Mouse (Mus musculus) hematopoietic stem cell, adult 5-6 weeks (primary cell): ENCODE results near the gene Zfp563. TPM values are rescaled to one million over a fixed set of nuclear protein-coding genes. Genes with fewer than 3 reads are reported as not detected.

Source experiments
- ATAC-seq, 2 experiments: fragments of 125-278 bp in 1 of 2; replicated peaks in 1 of 2; 2 replicates each; pipeline ENCODE4 v1.8.0; 2016 to 2017; ENCODE audit warnings: inconsistent platforms in 2 of 2, mild to moderate bottlenecking in 2 of 2, moderate number of reproducible peaks in 2 of 2, low read depth in 1 of 2, moderate TSS enrichment in 1 of 2; ENCODE audit not compliant: low FRiP score in 2 of 2, poor library complexity in 2 of 2, severe bottlenecking in 2 of 2, insufficient read depth in 1 of 2, low TSS enrichment in 1 of 2
- total RNA-seq: library from RNA; stranded (forward); fragments of 172-1452, 232-1000 nt; gene quantifications from 2 replicates; pipeline ENCODE4 v1.2.3, GENCODE M21; 2017

Gene Zfp563
- total RNA-seq = 6.4 and 6.9 TPM in 2 replicates

DNA sequence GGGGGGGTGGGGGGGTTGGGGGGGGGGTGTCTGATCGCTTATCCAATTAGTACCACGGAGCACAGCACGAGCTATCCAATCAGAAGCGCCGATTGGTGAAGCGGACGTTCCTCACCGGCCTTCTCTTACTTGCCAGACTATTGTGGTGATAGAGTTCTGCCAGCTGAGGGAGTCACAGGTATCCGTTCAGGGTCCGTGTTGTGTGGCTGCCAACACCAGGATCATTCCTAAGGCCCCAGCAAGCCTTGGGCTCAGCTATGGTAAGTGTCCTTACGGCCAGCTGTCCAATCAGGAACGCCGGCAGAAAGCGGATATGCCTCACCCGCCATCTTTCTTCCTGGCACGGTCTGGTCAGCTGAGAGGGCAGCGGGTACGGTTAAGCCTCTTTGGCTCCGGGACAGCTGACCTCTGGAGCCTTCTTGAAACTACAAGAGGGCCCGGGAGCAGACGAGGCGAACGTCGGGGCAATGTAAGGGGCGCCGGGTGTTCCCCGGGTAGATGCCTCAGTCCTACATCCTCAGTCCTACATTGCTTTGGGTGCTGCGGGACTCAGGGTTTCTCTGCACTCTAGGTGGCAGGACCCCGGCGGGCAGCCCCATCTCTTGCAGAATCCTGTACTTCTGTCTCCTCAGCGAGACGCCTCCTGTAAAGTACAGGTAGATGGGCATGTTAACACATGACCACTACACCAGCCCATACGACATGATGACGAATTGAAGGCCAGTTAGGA, at the start of gene Zfp563:
Gene Zfp563 (plus strand): TSS at position 91 of the 730 bp plus-strand sequence.
- peak; percentile 88 to 92 for ATAC-seq

DNA sequence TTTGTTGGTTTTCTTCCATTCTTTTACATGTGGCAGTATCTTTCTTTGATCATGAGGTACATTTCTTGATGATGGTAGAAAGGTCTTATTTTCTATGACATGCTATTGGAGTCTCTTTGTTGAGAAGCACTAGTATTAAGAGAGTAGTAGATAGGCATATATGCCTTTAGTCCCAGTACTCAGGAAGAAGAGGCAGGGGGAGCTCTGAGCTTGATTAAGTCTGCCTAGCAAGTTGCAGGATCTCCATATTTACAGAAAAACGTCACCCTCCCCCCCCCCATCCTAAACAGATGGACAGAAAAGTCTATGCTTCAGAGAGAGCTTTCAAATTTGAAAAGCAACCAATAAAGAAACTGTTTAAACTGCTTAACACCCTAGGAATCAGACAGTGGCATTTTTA, 30.3 kb upstream of the Zfp563 start:
- no peak for ATAC-seq

DNA sequence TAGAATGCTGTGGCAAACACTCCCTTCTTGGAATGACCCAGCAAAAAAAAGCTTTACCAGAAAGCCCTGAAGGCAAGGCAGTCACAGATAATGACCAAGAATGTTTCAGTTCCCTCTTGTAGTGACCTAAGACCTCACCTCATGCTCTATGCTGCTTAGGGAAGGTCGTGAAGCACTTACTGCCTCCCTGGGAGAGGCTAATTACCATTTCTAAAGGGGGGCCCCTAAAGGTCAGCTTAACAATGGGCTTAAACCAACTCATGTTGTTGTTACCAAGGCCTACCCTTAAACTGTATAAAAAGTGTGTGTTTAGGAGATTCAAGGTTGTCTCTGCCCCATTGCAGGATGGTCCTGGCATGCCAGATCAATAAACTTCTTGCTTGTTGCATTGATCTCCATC, 26.1 kb upstream of the Zfp563 start:
- ATAC-seq = no peak

DNA sequence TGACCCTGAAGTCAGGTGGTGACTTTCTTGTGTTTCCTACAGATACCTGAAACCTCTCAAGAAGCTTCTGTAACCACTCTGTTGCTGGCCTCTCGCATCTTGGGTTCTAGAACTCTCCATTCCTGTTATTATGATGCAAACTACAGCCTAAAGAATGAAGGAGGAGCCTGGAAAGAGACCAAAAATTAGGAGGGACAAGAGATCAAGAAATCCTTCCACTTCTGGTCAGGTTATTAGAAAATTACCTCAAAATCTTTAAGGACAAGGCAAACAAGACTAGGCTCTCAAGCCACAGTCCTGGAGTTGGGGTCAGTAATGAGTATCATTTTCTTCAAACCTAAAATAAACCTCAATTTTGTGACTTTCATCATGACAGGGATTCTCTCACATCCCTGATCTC, 21.2 kb upstream of the Zfp563 start, which contains the start of gene 4921501E09Rik:
Gene 4921501E09Rik (minus strand): TSS at position 101 of the 400 bp plus-strand sequence.
- ATAC-seq = no peak

DNA sequence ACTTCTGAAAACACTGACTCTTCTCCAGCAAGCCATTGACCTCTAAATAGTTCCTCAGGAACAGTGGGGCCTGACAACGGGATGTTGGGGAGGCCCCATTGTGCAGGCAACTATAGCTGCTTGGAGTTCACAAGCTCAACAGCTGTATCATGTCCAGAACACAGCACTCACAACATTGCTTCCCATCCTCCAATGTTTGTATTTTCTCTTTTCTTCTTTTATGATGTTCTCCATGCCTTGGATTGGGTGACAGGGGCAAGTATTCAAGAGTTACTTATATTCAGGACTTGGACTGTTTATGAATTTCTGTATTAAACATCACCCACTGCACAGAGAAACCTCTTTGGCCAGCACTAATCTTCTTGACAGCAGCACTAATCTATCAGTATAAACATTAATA, 2.5 kb downstream of the Zfp563 start:
- ATAC-seq = no peak

DNA sequence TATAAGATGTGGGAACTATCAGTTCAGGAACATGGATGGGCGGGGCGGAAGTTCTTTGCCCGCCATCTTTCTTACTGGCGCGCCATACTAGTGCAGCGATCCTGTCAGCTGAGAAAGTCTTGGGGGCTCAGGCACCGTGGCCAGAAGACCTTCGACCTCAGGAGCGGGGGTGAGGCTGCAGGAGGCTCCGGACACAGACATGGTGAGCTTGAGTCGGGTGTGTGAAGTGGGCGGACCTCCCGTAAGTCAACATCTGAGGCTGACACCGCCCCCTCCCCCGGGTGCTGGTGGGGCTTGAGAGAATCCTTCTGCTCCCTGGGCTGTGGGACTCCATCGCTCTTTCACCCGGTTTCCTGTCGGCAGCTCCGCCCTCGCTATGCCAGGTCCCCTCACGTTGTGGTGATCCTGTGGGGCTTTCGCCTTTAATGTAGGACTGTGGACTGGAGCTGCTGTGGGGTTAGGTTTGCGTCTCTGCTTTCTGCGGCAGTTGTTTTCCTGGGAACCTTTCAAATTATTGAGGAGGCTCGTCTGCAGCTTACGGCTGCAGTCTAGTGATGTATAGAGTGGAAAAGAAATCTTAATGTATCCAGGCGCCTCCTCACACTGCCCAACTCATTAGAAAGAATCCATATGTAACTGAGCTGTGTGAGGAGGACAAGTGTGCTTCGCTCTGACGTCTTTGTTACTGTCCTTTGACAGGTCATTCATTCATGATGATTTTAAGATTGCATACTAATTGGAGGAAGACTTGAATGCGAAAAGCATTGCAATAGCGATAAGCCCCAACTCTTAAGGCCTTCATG, 3.5 kb downstream of the Zfp563 start:
- ATAC-seq = peak; percentile 53 to 62

DNA sequence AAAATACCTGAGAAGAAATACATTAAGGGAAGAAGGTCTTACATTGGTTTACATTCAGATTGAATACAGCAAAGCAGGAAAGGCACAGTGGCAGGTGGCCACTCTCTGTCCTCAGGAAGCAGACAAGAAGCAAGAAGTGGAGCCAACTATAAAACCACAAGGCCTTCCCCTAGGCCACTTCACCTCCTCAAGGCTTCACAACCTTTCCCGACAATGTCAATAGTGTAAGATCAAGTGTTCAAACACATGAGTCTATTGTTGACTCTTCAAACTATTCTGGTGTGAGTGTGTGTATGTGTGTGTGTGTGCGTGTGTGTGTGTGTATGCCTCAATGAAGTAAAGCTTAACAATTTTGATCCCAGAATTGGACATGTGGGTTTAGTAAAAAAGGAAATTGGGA, 8.3 kb downstream of the Zfp563 start:
- ATAC-seq = no peak

DNA sequence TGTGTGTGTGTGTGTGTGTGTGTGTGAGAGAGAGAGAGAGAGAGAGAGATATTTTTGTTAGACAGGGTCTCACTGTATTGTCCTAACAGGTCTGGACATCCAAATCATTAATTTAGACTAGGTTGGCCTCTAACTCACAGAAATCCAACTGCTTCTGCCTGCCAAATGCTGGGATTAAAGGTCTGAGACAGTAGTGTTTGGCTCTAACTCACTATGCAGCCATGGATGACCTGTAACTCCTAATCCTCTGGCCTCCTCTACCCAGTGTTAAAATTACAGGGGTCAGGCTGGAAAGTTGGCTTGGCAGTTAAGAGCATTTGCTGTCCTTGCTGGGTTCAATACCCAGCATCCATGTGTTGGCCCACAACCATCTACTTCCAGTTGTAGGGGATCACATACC, 35.4 kb downstream of the Zfp563 start:
- ATAC-seq = no peak

DNA sequence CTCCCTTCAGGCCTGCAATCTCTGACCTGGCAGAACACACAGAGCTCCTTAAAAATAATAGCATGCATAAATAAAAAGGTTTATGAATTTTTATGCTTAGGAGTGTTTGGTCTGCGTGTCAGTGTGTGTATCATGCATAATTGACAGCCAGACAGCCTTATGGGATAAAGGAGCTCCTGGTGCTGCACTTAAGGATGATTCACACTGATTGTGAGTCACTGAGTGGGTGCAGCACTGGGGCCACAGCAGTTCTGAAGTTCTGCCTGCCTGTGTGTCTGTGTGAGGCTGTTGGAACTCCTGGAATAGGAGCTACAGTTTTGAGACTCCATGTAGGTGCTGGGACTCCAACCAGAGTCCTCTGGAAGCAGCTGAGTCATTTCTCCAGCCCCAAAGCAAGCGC, 37.1 kb downstream of the Zfp563 start:
- no peak for ATAC-seq

DNA sequence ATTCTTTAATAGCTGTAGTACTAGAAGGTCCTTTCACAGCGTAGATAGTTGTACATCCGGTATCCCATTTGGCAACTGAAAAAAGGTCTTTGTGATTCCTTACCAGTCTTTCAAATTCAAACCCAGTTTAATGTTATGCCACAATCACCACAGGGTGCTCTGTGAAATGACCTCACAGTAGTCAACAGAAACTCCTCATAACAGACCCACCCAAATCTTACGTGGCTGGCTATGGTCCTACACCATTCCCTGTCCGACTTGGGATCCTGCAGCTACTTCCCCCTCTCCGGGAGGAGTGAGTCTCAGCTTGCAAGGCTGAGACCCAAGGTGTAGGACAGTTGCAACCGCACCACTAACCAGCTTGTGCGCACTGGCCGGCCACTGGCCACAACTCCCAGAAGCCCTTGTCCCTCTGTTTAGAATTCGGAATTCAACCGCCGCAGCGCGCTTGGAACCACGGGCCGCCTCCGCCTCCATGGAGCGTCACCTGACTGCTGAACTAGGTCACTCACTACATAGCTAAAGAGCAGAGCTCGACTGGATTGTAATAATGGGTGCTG, 50.2 kb downstream of the Zfp563 start, which contains the start of gene Morc2b:
Gene Morc2b (minus strand): TSS at position 423 of the 560 bp plus-strand sequence.
- ATAC-seq = no peak

Other genes with a start within 250 kb of the Zfp563 start
- gene Zfp870, start 197.7 kb upstream of the Zfp563 start, total RNA-seq = 6.6 and 7.0 TPM in 2 replicates
- gene Cyp4f14, start 172.0 kb upstream of the Zfp563 start, total RNA-seq = not detected in 2 replicates
- 5.9 and 17.1 TPM in 2 replicates for gene Cyp4f13, start 141.9 kb upstream of the Zfp563 start, total RNA-seq
- 20.1 and 23.3 TPM in 2 replicates for gene Zfp472, start 123.5 kb upstream of the Zfp563 start, total RNA-seq
- gene Zfp952, start 96.2 kb upstream of the Zfp563 start, total RNA-seq = 15.4 and 16.6 TPM in 2 replicates
- 12.8 and 17.8 TPM in 2 replicates for gene Zfp763, start 55.9 kb upstream of the Zfp563 start, total RNA-seq
- gene 4921501E09Rik, start 21.3 kb upstream of the Zfp563 start, total RNA-seq = not detected in 2 replicates
- gene Morc2b, start 50.4 kb downstream of the Zfp563 start, total RNA-seq = not detected in 2 replicates
- gene Olfr55, start 79.1 kb downstream of the Zfp563 start, total RNA-seq = not detected in 2 replicates
- gene Olfr239, start 102.0 kb downstream of the Zfp563 start, total RNA-seq = not detected in 2 replicates
- not detected in 2 replicates for gene Olfr1564, start 132.4 kb downstream of the Zfp563 start, total RNA-seq
- 22.8 and 27.3 TPM in 2 replicates for gene Zfp955a, start 165.8 kb downstream of the Zfp563 start, total RNA-seq
- not detected in 2 replicates for gene Olfr63, start 175.4 kb downstream of the Zfp563 start, total RNA-seq
- gene Zfp955b, start 200.2 kb downstream of the Zfp563 start, total RNA-seq = 10.7 and 38.6 TPM in 2 replicates